Mouse (Mus musculus) stomach, adult 2 months (tissue): ENCODE results near the gene 4833439L19Rik. TPM values are rescaled to one million over a fixed set of nuclear protein-coding genes. Genes with fewer than 3 reads are reported as not detected.

ENCODE experiments used
- polyA plus RNA-seq: library from polyadenylated mRNA; depleted of rRNA; stranded (reverse); fragments of >200 nt; gene quantifications from 2 replicates; pipeline ENCODE4 v1.2.3, GENCODE M21; 2012; rRNA removed

Gene 4833439L19Rik
- polyA plus RNA-seq: 45.2 and 45.4 TPM in 2 replicates

GRCm38 (mm10) chr13:54565201-54565581, at the start of gene 4833439L19Rik:
Gene 4833439L19Rik, minus strand, starts transcription at chr13:54565435.

DNA sequence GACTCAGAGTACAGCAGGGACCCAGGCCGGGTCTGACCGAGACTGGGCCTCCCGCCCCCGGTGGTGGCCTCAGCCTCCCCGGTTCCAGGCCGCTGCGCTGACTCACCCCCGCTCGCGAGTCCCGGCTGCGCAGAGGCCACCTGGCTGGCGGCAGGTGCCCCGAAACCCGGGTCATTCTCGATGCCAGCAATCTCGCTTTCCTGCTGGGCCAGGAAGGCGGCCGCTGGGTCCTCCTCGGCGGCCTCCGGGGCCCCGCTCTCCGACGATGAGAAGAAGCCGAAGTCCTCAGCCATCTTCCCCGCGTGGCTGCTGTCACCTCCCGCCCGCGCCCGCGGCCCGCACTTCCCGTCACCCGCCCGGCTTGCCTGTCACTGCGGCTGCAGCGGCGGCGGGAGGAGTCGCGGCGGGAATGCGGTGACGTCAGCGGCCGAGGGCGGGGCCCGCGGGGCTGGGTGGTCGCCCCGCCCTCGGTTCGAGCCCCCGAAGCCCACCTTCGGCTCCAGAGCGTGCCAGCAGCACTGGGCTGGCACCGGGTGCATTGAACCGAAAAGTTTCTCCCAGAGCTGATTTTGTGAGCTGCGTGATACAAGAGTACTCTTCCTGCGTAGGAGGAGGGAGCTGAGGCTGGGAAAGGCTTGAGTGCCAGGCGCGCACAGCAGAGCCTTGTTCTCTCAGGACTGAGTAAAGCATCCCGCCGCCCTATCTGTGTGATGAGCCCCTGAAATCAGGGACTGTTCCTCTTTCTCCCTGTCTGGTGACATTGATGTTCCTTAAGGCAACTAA, 45.9 kb upstream of the 4833439L19Rik start, which contains the start of gene Cltb:
TSS of gene Cltb (minus strand) at position 373 of the 783 bp plus-strand sequence.

DNA sequence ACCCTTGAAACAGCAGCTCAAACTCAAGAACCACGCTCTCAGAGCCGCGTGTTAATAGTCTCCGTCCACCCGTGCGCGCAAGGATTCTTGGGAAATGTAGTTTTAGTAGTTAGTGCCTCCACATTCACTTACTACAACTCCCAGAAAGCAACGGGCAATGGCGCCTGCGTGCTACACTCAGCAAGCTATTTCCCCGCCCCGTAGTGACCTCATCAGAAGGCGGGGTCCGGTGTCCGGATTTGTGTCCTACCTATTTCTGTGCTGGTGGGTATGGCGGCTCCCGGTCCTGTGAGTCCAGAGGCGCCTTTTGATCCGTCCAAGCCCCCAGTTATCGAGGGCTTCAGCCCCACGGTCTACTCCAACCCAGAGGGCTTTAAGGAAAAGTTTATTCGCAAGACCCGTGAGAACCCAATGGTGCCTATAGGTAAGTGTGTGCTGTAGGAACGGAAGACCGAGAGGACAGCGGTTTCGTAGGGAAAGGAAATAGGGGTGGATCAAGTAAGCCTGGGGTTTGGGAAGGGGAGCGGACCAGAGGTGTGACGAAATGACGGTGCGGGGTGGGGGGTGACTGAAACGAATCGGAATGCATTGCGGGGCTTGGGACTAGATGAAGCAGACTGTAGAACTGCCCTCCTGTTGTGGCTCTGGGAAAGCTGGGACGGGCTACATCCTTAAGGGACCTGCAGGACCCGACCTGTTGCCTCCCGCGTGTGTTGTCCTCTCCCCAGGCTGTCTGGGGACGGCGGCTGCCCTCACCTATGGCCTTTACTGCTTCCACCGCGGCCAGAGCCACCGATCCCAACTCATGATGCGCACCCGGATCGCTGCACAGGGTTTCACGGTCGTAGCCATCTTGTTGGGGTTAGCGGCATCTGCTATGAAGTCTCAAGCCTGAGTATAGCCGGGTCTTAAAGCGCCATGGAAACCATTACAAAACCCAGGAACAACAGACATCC, 25.0 kb upstream of the 4833439L19Rik start, which contains the start of the genes Nop16 and Higd2a:
TSS of gene Nop16 (minus strand) at position 95 of the 956 bp plus-strand sequence.
TSS of gene Higd2a (plus strand) at position 212 of the 956 bp plus-strand sequence.

DNA sequence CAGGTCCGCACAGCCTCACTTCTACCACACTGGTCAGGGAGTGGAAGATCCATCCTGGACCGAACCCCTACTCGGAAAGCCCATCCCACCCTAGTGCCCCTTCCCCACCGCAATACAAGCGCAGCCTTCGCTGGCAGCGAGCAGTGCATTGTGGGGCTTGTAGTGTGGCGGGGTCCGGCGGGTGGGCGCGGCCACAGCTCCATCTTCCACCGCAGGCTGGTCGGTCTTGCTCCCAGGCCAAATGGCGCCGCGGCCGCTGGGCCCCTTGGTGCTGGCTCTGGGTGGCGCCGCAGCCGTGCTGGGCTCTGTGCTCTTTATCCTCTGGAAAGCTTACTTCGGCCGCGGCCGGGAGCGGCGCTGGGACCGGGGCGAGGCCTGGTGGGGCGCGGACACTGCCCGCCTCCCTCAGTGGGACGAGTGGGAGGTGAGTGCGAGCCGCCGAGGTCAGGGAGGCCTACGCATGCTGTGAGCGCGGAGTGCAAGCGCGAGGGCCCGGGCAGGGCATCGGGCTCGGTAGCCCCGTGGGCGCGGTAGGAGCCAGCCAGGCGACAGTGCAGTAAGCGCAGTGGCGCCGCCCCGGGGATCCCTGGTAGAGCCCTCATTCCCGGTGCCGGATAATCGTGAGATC, 9.7 kb upstream of the 4833439L19Rik start, which contains the start of gene Arl10:
TSS of gene Arl10 (plus strand) at position 162 of the 628 bp plus-strand sequence.

GRCm38 (mm10) chr13:54503604-54504521, 61.4 kb downstream of the 4833439L19Rik start, which contains the start of gene Simc1:
Gene Simc1, plus strand, starts transcription at chr13:54503779.

Other genes with a start within 250 kb of the 4833439L19Rik start
- gene Cplx2, start 194.1 kb downstream of the 4833439L19Rik start, polyA plus RNA-seq: 2.7 and 4.0 TPM in 2 replicates
- gene Thoc3, start 96.6 kb downstream of the 4833439L19Rik start, polyA plus RNA-seq: 8.9 and 16.7 TPM in 2 replicates
- gene Simc1, start 61.7 kb downstream of the 4833439L19Rik start, polyA plus RNA-seq: 3.4 and 5.5 TPM in 2 replicates
- 6.0 and 9.4 TPM in 2 replicates for gene Arl10, start 9.6 kb upstream of the 4833439L19Rik start, polyA plus RNA-seq
- gene Nop16, start 24.7 kb upstream of the 4833439L19Rik start, polyA plus RNA-seq: 1.2 and 1.5 TPM in 2 replicates
- gene Higd2a, start 24.8 kb upstream of the 4833439L19Rik start, polyA plus RNA-seq: 103 and 105 TPM in 2 replicates
- 76.8 and 94.8 TPM in 2 replicates for gene Cltb, start 45.9 kb upstream of the 4833439L19Rik start, polyA plus RNA-seq
- 6.0 and 8.2 TPM in 2 replicates for gene Faf2, start 56.3 kb upstream of the 4833439L19Rik start, polyA plus RNA-seq
- 121 and 131 TPM in 2 replicates for gene Rnf44, start 128.5 kb upstream of the 4833439L19Rik start, polyA plus RNA-seq
- 1.3 TPM in 2 replicates for gene Cdhr2, start 136.0 kb upstream of the 4833439L19Rik start, polyA plus RNA-seq
- gene Gprin1, start 184.4 kb upstream of the 4833439L19Rik start, polyA plus RNA-seq: 0.17 and 0.40 TPM in 2 replicates
- gene Sncb, start 201.2 kb upstream of the 4833439L19Rik start, polyA plus RNA-seq: 1.0 and 1.6 TPM in 2 replicates
- not detected in 2 replicates for gene Eif4e1b, start 218.6 kb upstream of the 4833439L19Rik start, polyA plus RNA-seq
- 7.5 and 9.4 TPM in 2 replicates for gene Tspan17, start 223.9 kb upstream of the 4833439L19Rik start, polyA plus RNA-seq